Mouse (Mus musculus) layer of hippocampus, adult 9-10 months (tissue): ENCODE measurements around the gene C87436.
"Not testable (repeated sequence)": the region's sequence is repeated elsewhere in the genome, so short reads cannot be mapped to it uniquely, and the experiment has no call there.

Source experiments
- DNase-seq: peaks from one replicate; pipeline ENCODE4 v3.0.0; 2022; ENCODE audit warnings: low spot score

The C87436 gene

GRCm38 (mm10) chr6:86485943-86486640 is 47.9 kb downstream of the C87436 start:
- no peak for DNase-seq

GRCm38 (mm10) chr6:86487358-86488148 is 49.4 kb downstream of the C87436 start:
- DNase-seq: peak; percentile 40

GRCm38 (mm10) chr6:86488149-86488485 is 49.9 kb downstream of the C87436 start:
- DNase-seq: no peak

GRCm38 (mm10) chr6:86489945-86490344 is 51.8 kb downstream of the C87436 start:
- DNase-seq: no peak

GRCm38 (mm10) chr6:86490413-86490812 is 52.2 kb downstream of the C87436 start:
- DNase-seq: not testable (repeated sequence)

GRCm38 (mm10) chr6:86493469-86494263 is 55.5 kb downstream of the C87436 start:
- DNase-seq: no peak

GRCm38 (mm10) chr6:86494767-86495166 is 56.6 kb downstream of the C87436 start:
- no peak for DNase-seq

- DNase-seq: no peak
Measured at GRCm38 (mm10) chr6:86495661-86496060, 57.5 kb downstream of the C87436 start.

- DNase-seq: no peak
Measured at GRCm38 (mm10) chr6:86496127-86496526, 58.0 kb downstream of the C87436 start.

GRCm38 (mm10) chr6:86496585-86496984 is 58.4 kb downstream of the C87436 start:
- no peak for DNase-seq

GRCm38 (mm10) chr6:86497071-86497815 is 59.1 kb downstream of the C87436 start:
- no peak for DNase-seq

- DNase-seq: no peak
Measured at GRCm38 (mm10) chr6:86497942-86498732, 60.0 kb downstream of the C87436 start.

- DNase-seq: no peak
Measured at GRCm38 (mm10) chr6:86499571-86500109, 61.5 kb downstream of the C87436 start.

- no peak for DNase-seq
Measured at GRCm38 (mm10) chr6:86503513-86503912, 65.3 kb downstream of the C87436 start.

GRCm38 (mm10) chr6:86505671-86506070 is 67.5 kb downstream of the C87436 start:
- DNase-seq: no peak

GRCm38 (mm10) chr6:86506309-86506708 is 68.1 kb downstream of the C87436 start:
- DNase-seq: no peak

GRCm38 (mm10) chr6:86507116-86507515 is 68.9 kb downstream of the C87436 start:
- no peak for DNase-seq

GRCm38 (mm10) chr6:86508736-86509135 is 70.6 kb downstream of the C87436 start:
- DNase-seq: no peak

GRCm38 (mm10) chr6:86509194-86509865 is 71.2 kb downstream of the C87436 start:
- DNase-seq: no peak

- DNase-seq: no peak
Measured at GRCm38 (mm10) chr6:86509866-86510200, 71.7 kb downstream of the C87436 start.
